Mouse (Mus musculus) adipocyte (in vitro differentiated cells): ENCODE data around the gene Tmem132d.

Source experiments
- DNase-seq: peaks from one replicate; pipeline ENCODE4 v3.0.0-alpha.2; 2016; ENCODE audit warnings: low spot score

Gene Tmem132d

GRCm38 (mm10) chr5:127926686-127927085 is 506.2 kb downstream of the Tmem132d start:
- no peak for DNase-seq

- no peak for DNase-seq
These were observed 508.8 kb downstream of the Tmem132d start for GRCm38 (mm10) chr5:127924106-127924505.

- DNase-seq = no peak
These were observed 513.7 kb downstream of the Tmem132d start for GRCm38 (mm10) chr5:127919171-127919570.

- no peak for DNase-seq
These were observed 514.5 kb downstream of the Tmem132d start for GRCm38 (mm10) chr5:127918376-127918775.

GRCm38 (mm10) chr5:127914157-127914556 is 518.7 kb downstream of the Tmem132d start:
- no peak for DNase-seq

GRCm38 (mm10) chr5:127911603-127912002 is 521.3 kb downstream of the Tmem132d start:
- DNase-seq = no peak

GRCm38 (mm10) chr5:127910356-127910755 is 522.5 kb downstream of the Tmem132d start:
- no peak for DNase-seq

GRCm38 (mm10) chr5:127895176-127895575 is 537.7 kb downstream of the Tmem132d start:
- DNase-seq = no peak

GRCm38 (mm10) chr5:127885566-127886505 is 547.0 kb downstream of the Tmem132d start:
- DNase-seq = no peak

- no peak for DNase-seq
These were observed 549.9 kb downstream of the Tmem132d start for GRCm38 (mm10) chr5:127883021-127883420.

GRCm38 (mm10) chr5:127874461-127874860 is 558.4 kb downstream of the Tmem132d start:
- DNase-seq = no peak

- DNase-seq = no peak
These were observed 567.7 kb downstream of the Tmem132d start for GRCm38 (mm10) chr5:127865157-127865556.

GRCm38 (mm10) chr5:127859719-127860118 is 573.2 kb downstream of the Tmem132d start:
- DNase-seq = no peak

- no peak for DNase-seq
These were observed 580.6 kb downstream of the Tmem132d start for GRCm38 (mm10) chr5:127852305-127852704.

- DNase-seq = no peak
These were observed 601.1 kb downstream of the Tmem132d start for GRCm38 (mm10) chr5:127831791-127832190.

- no peak for DNase-seq
These were observed 602.0 kb downstream of the Tmem132d start for GRCm38 (mm10) chr5:127830831-127831230.

- DNase-seq = no peak
These were observed 604.1 kb downstream of the Tmem132d start for GRCm38 (mm10) chr5:127828756-127829155.

GRCm38 (mm10) chr5:127821960-127822359 is 610.9 kb downstream of the Tmem132d start:
- DNase-seq = no peak

GRCm38 (mm10) chr5:127815292-127815691 is 617.6 kb downstream of the Tmem132d start:
- no peak for DNase-seq

GRCm38 (mm10) chr5:127807419-127807818 is 625.5 kb downstream of the Tmem132d start:
- DNase-seq = no peak

- no peak for DNase-seq
These were observed 626.0 kb downstream of the Tmem132d start for GRCm38 (mm10) chr5:127806850-127807249.

GRCm38 (mm10) chr5:127800907-127801306 is 632.0 kb downstream of the Tmem132d start:
- DNase-seq = no peak

GRCm38 (mm10) chr5:127781221-127781620 is 651.7 kb downstream of the Tmem132d start:
- no peak for DNase-seq

GRCm38 (mm10) chr5:127775749-127776148 is 657.1 kb downstream of the Tmem132d start:
- no peak for DNase-seq
